In the genomic region with DNA sequence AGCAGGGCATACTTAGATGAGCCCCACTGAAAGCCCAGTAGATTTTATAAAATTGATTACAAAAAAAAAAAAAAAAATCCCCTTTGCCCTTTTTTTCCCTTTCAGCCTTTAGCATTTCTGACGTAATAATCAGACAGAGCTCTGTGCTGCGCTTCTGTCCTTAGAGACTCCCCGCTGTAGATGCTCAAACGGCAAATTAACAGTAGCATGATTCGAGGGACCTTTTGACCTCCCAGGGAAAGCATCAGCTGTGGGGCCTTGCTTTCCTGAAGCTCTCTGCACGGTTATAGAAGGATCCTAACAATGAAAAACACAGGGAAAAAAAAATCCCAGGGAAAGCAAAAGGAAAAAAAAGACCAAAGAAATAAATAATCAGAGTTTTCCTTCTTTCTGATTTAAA, we compare ENCODE assay signal across 27 mouse cellular contexts.
DNase-seq lines count a peak whose midpoint lies in the region; ATAC-seq and TF ChIP-seq lines count a peak whose summit lies in the region.
"Had no signal": no experiment of that assay in that cellular context is flagged by ENCODE, and none has a peak within 500 bp of the region (broad histone marks: within the 10 kb centered on the region; RNA-seq: fewer than 3 reads in every experiment).

No protein-coding gene starts in this region.

- no peaks in the 10 kb centered on the region for H3K9me3 ChIP-seq in hindbrain, embryonic 10.5 days
- H3K9me3 ChIP-seq in hindbrain, postnatal 0 days (ENCODE audit: low read length): no peaks in the 10 kb centered on the region
- no peaks in the 10 kb centered on the region for H3K9me3 ChIP-seq in neural tube, embryonic 11.5 days (ENCODE audit: control insufficient read depth, low read length)
- H3K9me3 ChIP-seq in embryonic facial prominence, embryonic 11.5 days (replicated peaks; ENCODE audit: control insufficient read depth, low read length): no peaks in the 10 kb centered on the region
- H3K9me3 ChIP-seq: embryonic facial prominence, embryonic 12.5 days; heart, embryonic 10.5 days; limb, embryonic 10.5 days; liver, embryonic 15.5 days; lung, embryonic 15.5 days; megakaryocyte, embryonic 14.5 days had no signal

- peaks cover 5% of the 10 kb centered on the region; the same call in 1 of the 2 replicates for H3K4me1 ChIP-seq in hindbrain, embryonic 10.5 days (replicated peaks)
- H3K4me1 ChIP-seq in hindbrain, postnatal 0 days (ENCODE audit: insufficient read depth, low read length): no peaks in the 10 kb centered on the region
- no peaks in the 10 kb centered on the region for H3K4me1 ChIP-seq in neural tube, embryonic 11.5 days (ENCODE audit: control insufficient read depth, insufficient read depth, low read length)
- no peaks in the 10 kb centered on the region; the same call in 1 of the 2 replicates for H3K4me1 ChIP-seq in embryonic facial prominence, embryonic 11.5 days (ENCODE audit: control insufficient read depth, insufficient read depth, low read length)
- H3K4me1 ChIP-seq: embryonic facial prominence, embryonic 12.5 days; heart, embryonic 10.5 days; liver, embryonic 15.5 days; lung, embryonic 15.5 days; megakaryocyte, embryonic 14.5 days had no signal

- TF ChIP-seq CTCF in hindbrain, postnatal 0 days (IDR thresholded peaks at IDR 0.05; ENCODE audit: low read depth): no peak

- no peak for ATAC-seq in hindbrain, postnatal 0 days
- ATAC-seq in neural tube, embryonic 11.5 days (ENCODE audit: insufficient read depth, low FRiP score, low TSS enrichment): peak; percentile 63; the same call in 1 of the 2 replicates
- 0 out of 2 replicates have a peak, but pooled peaks have one; percentile 67 for ATAC-seq in embryonic facial prominence, embryonic 11.5 days (replicated peaks; ENCODE audit: insufficient number of reproducible peaks, low FRiP score, low TSS enrichment, low read depth)
- ATAC-seq: intestine, embryonic 16.5 days had no signal

- no peaks in the 10 kb centered on the region for H3K36me3 ChIP-seq in hindbrain, embryonic 10.5 days
- H3K36me3 ChIP-seq in hindbrain, postnatal 0 days (ENCODE audit: insufficient read depth, low read length): no peaks in the 10 kb centered on the region
- H3K36me3 ChIP-seq in neural tube, embryonic 11.5 days (ENCODE audit: control insufficient read depth, insufficient read depth, low read length): no peaks in the 10 kb centered on the region
- H3K36me3 ChIP-seq in embryonic facial prominence, embryonic 11.5 days (replicated peaks; ENCODE audit: control insufficient read depth, insufficient read depth, low read depth, low read length): no peaks in the 10 kb centered on the region
- H3K36me3 ChIP-seq: embryonic facial prominence, embryonic 12.5 days; heart, embryonic 10.5 days; limb, embryonic 10.5 days; liver, embryonic 15.5 days; lung, embryonic 15.5 days had no signal

- no peaks in the 10 kb centered on the region for H3K27me3 ChIP-seq in hindbrain, embryonic 10.5 days (ENCODE audit: insufficient read depth, poor library complexity, severe bottlenecking)
- H3K27me3 ChIP-seq in hindbrain, postnatal 0 days (ENCODE audit: insufficient read depth, low read length): no peaks in the 10 kb centered on the region
- H3K27me3 ChIP-seq in neural tube, embryonic 11.5 days (ENCODE audit: control insufficient read depth, insufficient read depth, low read length): no peaks in the 10 kb centered on the region
- no peaks in the 10 kb centered on the region for H3K27me3 ChIP-seq in embryonic facial prominence, embryonic 11.5 days (ENCODE audit: control insufficient read depth, insufficient read depth, low read length)
- H3K27me3 ChIP-seq: embryonic facial prominence, embryonic 12.5 days; liver, embryonic 15.5 days; lung, embryonic 15.5 days; megakaryocyte, embryonic 14.5 days had no signal

- peak; percentile 34 for DNase-seq in hindbrain, embryonic 10.5 days (ENCODE audit: low spot score)
- no peak for DNase-seq in hindbrain, postnatal 0 days (ENCODE audit: low spot score)
- no peak for DNase-seq in neural tube, embryonic 11.5 days (ENCODE audit: low spot score)
- DNase-seq in neural tube, embryonic 10.5 days (ENCODE audit: extremely low spot score, low spot score): no peak
- peak; percentile 55 for DNase-seq in embryonic facial prominence, embryonic 11.5 days (ENCODE audit: low spot score)
- DNase-seq in retina, postnatal 1 day: peak; percentile 79
- DNase-seq in gastrocnemius, postnatal 25 days: no peak
- DNase-seq: adrenal gland, postnatal 10 days; cerebellum, adult 2 months; cerebellum, postnatal 25 days; gastrocnemius, adult 2 months; kidney, adult 9 months; kidney, postnatal 14 days; liver; lung, postnatal 36 days; thymus, adult 2 months; thymus, postnatal 4 days had no signal

- no peak overlapping the region for H3K27ac ChIP-seq in hindbrain, embryonic 10.5 days
- H3K27ac ChIP-seq in hindbrain, postnatal 0 days: no peak overlapping the region
- no peak overlapping the region for H3K27ac ChIP-seq in neural tube, embryonic 11.5 days (ENCODE audit: low read depth, low read length)
- no peak overlapping the region for H3K27ac ChIP-seq in embryonic facial prominence, embryonic 11.5 days (replicated peaks; ENCODE audit: low read depth, low read length)
- H3K27ac ChIP-seq: embryonic facial prominence, embryonic 12.5 days; gastrocnemius, adult 2 months; heart, embryonic 10.5 days; layer of hippocampus, adult 2 months; limb, embryonic 10.5 days; liver, embryonic 15.5 days; lung, embryonic 15.5 days; stomach, postnatal 0 days had no signal

- H3K4me2 ChIP-seq in hindbrain, postnatal 0 days (ENCODE audit: low read depth, low read length): no peak overlapping the region
- no peak overlapping the region for H3K4me2 ChIP-seq in neural tube, embryonic 11.5 days (ENCODE audit: low read depth)
- H3K4me2 ChIP-seq in embryonic facial prominence, embryonic 11.5 days (ENCODE audit: low read depth, low read length): no peak overlapping the region
- H3K4me2 ChIP-seq: embryonic facial prominence, embryonic 12.5 days; liver, embryonic 15.5 days; lung, embryonic 15.5 days had no signal

- 25% methylated on average over 6 of the region's 6 CpGs for WGBS in hindbrain, embryonic 10.5 days
- WGBS in hindbrain, postnatal 0 days: 26% methylated on average over 6 of the region's 6 CpGs
- 20% methylated on average over 6 of the region's 6 CpGs for WGBS in neural tube, embryonic 11.5 days
- 8% methylated on average over 6 of the region's 6 CpGs for WGBS in embryonic facial prominence, embryonic 11.5 days

- H3K4me3 ChIP-seq in hindbrain, embryonic 10.5 days: no peak overlapping the region
- no peak overlapping the region for H3K4me3 ChIP-seq in hindbrain, postnatal 0 days (ENCODE audit: low read length)
- no peak overlapping the region for H3K4me3 ChIP-seq in neural tube, embryonic 11.5 days (ENCODE audit: low read depth, low read length)
- no peak overlapping the region for H3K4me3 ChIP-seq in embryonic facial prominence, embryonic 11.5 days (ENCODE audit: low read depth, low read length)
- H3K4me3 ChIP-seq: embryonic facial prominence, embryonic 12.5 days; erythroblast, embryonic 14.5 days; gastrocnemius, adult 2 months; heart, embryonic 10.5 days; layer of hippocampus, adult 2 months; limb, embryonic 10.5 days; liver, embryonic 15.5 days; lung, embryonic 15.5 days; megakaryocyte, embryonic 14.5 days had no signal

- H3K9ac ChIP-seq in hindbrain, postnatal 0 days (replicated peaks; ENCODE audit: low read length): no peak overlapping the region
- no peak overlapping the region for H3K9ac ChIP-seq in neural tube, embryonic 11.5 days (ENCODE audit: low read length)
- H3K9ac ChIP-seq in embryonic facial prominence, embryonic 11.5 days (replicated peaks; ENCODE audit: low read length): no peak overlapping the region
- H3K9ac ChIP-seq: embryonic facial prominence, embryonic 12.5 days; liver, embryonic 15.5 days; lung, embryonic 15.5 days had no signal

Comparison
In these comparisons a context has a peak if more than half of its experiments do, and no peak if none do; other contexts are left out.
1. DNase-seq: peak in hindbrain, embryonic 10.5 days (single experiment), embryonic facial prominence, embryonic 11.5 days (single experiment) and retina, postnatal 1 day (single experiment); none in hindbrain, postnatal 0 days (single experiment), neural tube, embryonic 11.5 days (single experiment), neural tube, embryonic 10.5 days (single experiment) and gastrocnemius, postnatal 25 days (single experiment).